Mouse (Mus musculus) lung, embryonic 16.5 days (tissue): ENCODE results near the gene Tmem270. TPM values are rescaled to one million over a fixed set of nuclear protein-coding genes. Genes with fewer than 3 reads are reported as not detected.

ENCODE experiments used
- ATAC-seq: fragments of 200-750 bp; cut with Nextera tagmentation; 2 replicates; pipeline ENCODE4 v1.8.0; 2017; ENCODE audit warnings: low read depth, mild to moderate bottlenecking, moderate library complexity
- H3K27ac ChIP-seq: fragments of 300-500 bp; sonication (generic); 2 replicates; pipeline ENCODE4 v1.5.1; 2014; ENCODE audit warnings: mild to moderate bottlenecking, control low read depth, low read length
- H3K27me3 ChIP-seq: fragments of 300-500 bp; sonication (generic); 2 replicates; pipeline ENCODE4 v1.6.1; 2014; ENCODE audit warnings: low read depth, low read length, mixed read lengths; ENCODE audit not compliant: control insufficient read depth, insufficient read depth
- H3K36me3 ChIP-seq: fragments of 300-500 bp; sonication (generic); 2 replicates; pipeline ENCODE4 v1.6.1; 2014; ENCODE audit warnings: low read length; ENCODE audit not compliant: control insufficient read depth, insufficient read depth
- H3K4me1 ChIP-seq: fragments of 300-500 bp; sonication (generic); replicated peaks from 2 replicates; pipeline ENCODE4 v1.6.1; 2014; ENCODE audit warnings: low read length, mixed read lengths; ENCODE audit not compliant: control insufficient read depth, insufficient read depth
- H3K4me2 ChIP-seq: fragments of 300-500 bp; sonication (generic); 2 replicates; pipeline ENCODE4 v1.6.1; 2014; ENCODE audit warnings: low read depth, low read length, control low read depth
- H3K4me3 ChIP-seq: fragments of 300-500 bp; sonication (generic); 2 replicates; pipeline ENCODE4 v1.5.1; 2014; ENCODE audit warnings: mild to moderate bottlenecking, low read length, control low read depth
- H3K9ac ChIP-seq: fragments of 300-500 bp; sonication (generic); 2 replicates; pipeline ENCODE4 v1.6.1; 2014; ENCODE audit warnings: low read length, control low read depth
- H3K9me3 ChIP-seq: fragments of 300-500 bp; sonication (generic); 2 replicates; pipeline ENCODE4 v1.6.1; 2016; ENCODE audit warnings: low read length; ENCODE audit not compliant: control insufficient read depth
- WGBS: fragments of 180-500 bp; shearing (Covaris S2); extraction: QIAGEN DNeasy Blood & Tissue Kit; methylation state at CpG from one replicate; pipeline ENCODE4 v1.1.7; 2014; 5-methylcytosine and 5-hydroxymethylcytosine counted together
- polyA plus RNA-seq: library from polyadenylated mRNA; unstranded; fragments of >200 nt; fragmentation: Nextera tagmentation; extraction: Ambion mirVana; gene quantifications from 2 replicates; pipeline ENCODE4 v1.2.1, GENCODE M21; 2015

The Tmem270 gene
- polyA plus RNA-seq, 1 experiment from 2014 or later, result not detected

DNA sequence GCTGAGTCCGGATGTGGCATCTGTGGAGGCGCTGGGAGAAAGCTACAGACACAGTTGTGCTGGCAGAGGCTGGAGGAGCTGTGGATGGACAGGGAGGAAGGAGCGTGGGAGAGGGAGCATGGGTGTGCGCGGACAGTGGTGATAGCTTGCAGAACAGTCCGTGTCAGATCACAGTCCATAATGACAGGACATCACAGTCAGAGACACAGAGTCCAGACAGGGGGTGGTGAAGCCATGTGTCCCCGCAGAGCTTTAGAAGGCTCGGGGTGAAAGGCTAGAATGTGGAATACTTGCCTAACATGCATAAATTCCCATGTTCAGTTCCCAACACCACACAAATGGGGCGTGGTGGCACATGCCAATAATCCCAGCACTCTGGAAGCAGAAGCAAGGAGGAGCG, 29.7 kb downstream of the Tmem270 start:
- H3K4me2 ChIP-seq, result no peak overlapping the region
- WGBS, result 47% methylated on average over 10 of the region's 10 CpGs
- H3K27ac ChIP-seq, result peak overlapping the region; percentile 54
- no peaks in the 10 kb centered on the region for H3K9me3 ChIP-seq
- H3K36me3 ChIP-seq, result no peaks in the 10 kb centered on the region
- ATAC-seq, result peak; percentile 59
- H3K4me1 ChIP-seq, result peaks cover 23% of the 10 kb centered on the region
- H3K27me3 ChIP-seq, result no peaks in the 10 kb centered on the region
- no peak overlapping the region for H3K4me3 ChIP-seq
- no peak overlapping the region for H3K9ac ChIP-seq

DNA sequence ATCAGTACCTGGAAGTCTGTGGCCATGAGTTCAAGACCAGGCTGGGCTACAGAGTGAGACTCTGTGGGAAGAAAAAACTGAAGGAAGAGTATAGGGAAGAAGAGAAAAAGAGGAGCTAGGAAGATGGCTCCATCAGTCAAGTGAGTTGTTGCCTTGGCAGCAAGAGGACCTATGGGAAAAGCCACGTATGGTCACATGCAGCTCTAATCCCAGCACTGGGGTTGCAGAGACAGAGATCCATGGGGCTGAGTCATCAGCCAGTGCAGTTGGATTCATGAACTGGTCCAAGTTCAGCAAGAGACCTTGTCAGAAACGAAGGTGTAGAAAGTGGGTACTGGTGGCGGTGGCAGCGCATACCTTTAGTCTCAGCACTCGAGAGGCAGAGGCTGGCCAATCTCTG, 31.3 kb downstream of the Tmem270 start:
- H3K9ac ChIP-seq, result no peak overlapping the region
- peaks cover 23% of the 10 kb centered on the region for H3K4me1 ChIP-seq
- ATAC-seq, result no peak
- H3K4me3 ChIP-seq, result no peak overlapping the region
- H3K27me3 ChIP-seq, result no peaks in the 10 kb centered on the region
- 82% methylated on average over 5 of the region's 5 CpGs for WGBS
- H3K9me3 ChIP-seq, result no peaks in the 10 kb centered on the region
- H3K27ac ChIP-seq, result no peak overlapping the region
- H3K36me3 ChIP-seq, result no peaks in the 10 kb centered on the region
- H3K4me2 ChIP-seq, result no peak overlapping the region

DNA sequence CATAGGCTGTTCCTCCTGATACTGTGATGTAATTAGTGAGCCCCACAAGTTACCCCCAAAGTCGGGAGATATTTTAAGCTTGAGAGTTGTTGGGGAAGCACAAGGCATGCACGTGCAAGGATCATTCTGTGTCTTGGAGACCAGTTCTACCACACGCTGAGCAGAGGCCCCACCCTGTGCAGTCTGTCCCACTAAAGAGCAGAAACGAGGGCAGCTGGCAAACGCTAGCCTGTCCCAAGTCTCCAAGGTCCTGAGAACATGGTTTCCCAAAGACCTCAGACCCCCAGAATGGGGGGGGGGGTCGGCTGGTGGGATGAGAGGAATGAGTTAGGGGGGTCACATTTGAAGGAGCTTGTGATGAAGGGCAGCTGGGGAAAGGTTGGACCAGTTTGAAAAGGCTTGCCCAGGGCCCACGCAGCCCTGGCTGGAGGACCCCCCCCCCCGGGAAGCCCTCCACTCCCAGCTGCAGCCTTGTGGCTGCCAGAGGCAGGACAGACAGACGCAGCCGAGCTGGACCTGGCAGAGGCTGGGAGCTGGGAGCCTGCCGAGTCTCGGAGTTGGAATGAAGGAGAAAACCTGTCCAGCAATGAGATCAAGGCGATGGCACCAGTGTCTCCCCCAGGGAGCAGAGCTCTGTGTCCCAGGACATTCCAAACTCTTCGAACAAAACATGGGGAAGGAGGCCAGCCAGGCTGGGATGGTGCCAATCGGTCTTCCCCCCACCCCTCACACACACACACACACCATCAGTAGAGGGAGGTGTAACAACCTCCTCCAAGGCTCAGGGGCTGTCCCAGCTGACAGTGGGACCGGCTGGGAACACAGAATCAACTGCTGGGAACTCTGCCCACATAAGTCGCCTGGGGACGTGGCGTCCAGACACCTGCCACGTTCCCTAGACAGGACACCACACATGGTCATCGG, 32.3 kb downstream of the Tmem270 start:
- H3K27me3 ChIP-seq, result no peaks in the 10 kb centered on the region
- peaks cover 23% of the 10 kb centered on the region for H3K4me1 ChIP-seq
- peak overlapping the region; percentile 58 for H3K27ac ChIP-seq
- H3K9ac ChIP-seq, result peak overlapping the region; percentile 7; the same call in 1 of the 2 replicates
- peak; percentile 84 for ATAC-seq
- H3K4me3 ChIP-seq, result no peak overlapping the region
- H3K4me2 ChIP-seq, result no peak overlapping the region
- H3K36me3 ChIP-seq, result no peaks in the 10 kb centered on the region
- no peaks in the 10 kb centered on the region for H3K9me3 ChIP-seq
- 46% methylated on average over 20 of the region's 21 CpGs for WGBS

GRCm38 (mm10) chr5:134873034-134873433, 33.5 kb downstream of the Tmem270 start:
- no peak overlapping the region for H3K4me2 ChIP-seq
- H3K27ac ChIP-seq, result peak overlapping the region; percentile 58
- H3K4me3 ChIP-seq, result no peak overlapping the region
- H3K36me3 ChIP-seq, result no peaks in the 10 kb centered on the region
- ATAC-seq, result no peak
- peaks cover 25% of the 10 kb centered on the region for H3K4me1 ChIP-seq
- H3K9me3 ChIP-seq, result no peaks in the 10 kb centered on the region
- H3K27me3 ChIP-seq, result no peaks in the 10 kb centered on the region
- 74% methylated on average over 8 of the region's 8 CpGs for WGBS
- H3K9ac ChIP-seq, result no peak overlapping the region

DNA sequence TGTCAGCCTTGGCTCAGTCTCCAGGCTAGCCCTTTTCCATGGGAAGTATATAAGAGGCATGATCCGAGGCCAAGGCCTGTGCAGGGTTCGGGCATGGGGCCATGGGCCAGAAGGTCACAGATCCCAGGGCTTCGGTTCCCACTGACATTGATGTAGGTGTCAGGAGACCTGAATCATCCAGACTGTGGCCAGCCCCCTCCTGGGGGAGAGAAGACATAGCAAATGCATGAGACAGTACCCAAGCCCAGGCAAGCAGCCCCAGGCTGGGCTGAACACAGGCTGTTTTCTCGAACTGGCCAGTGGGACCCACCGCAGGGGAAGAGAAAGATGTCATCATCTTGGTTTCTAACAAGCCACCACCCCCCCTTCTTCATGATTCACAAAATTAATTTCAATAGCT, 33.9 kb downstream of the Tmem270 start:
- Histone ChIP-seq H3K27me3 (no peaks in the 10 kb centered on the region), H3K27ac (peak overlapping the region; percentile 58), H3K4me2 (no peak overlapping the region), H3K9me3 (no peaks in the 10 kb centered on the region), H3K4me1 (peaks cover 27% of the 10 kb centered on the region), H3K9ac (no peak overlapping the region), H3K36me3 (no peaks in the 10 kb centered on the region), H3K4me3 (no peak overlapping the region)
- ATAC-seq, result no peak
- WGBS, result 45% methylated on average over 5 of the region's 5 CpGs

GRCm38 (mm10) chr5:134868506-134868905, 38.0 kb downstream of the Tmem270 start:
- 61% methylated on average over 5 of the region's 5 CpGs for WGBS
- no peaks in the 10 kb centered on the region for H3K36me3 ChIP-seq
- H3K9me3 ChIP-seq, result no peaks in the 10 kb centered on the region
- H3K4me2 ChIP-seq, result no peak overlapping the region
- no peak overlapping the region for H3K27ac ChIP-seq
- no peak overlapping the region for H3K9ac ChIP-seq
- H3K27me3 ChIP-seq, result no peaks in the 10 kb centered on the region
- H3K4me3 ChIP-seq, result no peak overlapping the region
- no peak for ATAC-seq
- H3K4me1 ChIP-seq, result peaks cover 19% of the 10 kb centered on the region; the same call in 1 of the 2 replicates

DNA sequence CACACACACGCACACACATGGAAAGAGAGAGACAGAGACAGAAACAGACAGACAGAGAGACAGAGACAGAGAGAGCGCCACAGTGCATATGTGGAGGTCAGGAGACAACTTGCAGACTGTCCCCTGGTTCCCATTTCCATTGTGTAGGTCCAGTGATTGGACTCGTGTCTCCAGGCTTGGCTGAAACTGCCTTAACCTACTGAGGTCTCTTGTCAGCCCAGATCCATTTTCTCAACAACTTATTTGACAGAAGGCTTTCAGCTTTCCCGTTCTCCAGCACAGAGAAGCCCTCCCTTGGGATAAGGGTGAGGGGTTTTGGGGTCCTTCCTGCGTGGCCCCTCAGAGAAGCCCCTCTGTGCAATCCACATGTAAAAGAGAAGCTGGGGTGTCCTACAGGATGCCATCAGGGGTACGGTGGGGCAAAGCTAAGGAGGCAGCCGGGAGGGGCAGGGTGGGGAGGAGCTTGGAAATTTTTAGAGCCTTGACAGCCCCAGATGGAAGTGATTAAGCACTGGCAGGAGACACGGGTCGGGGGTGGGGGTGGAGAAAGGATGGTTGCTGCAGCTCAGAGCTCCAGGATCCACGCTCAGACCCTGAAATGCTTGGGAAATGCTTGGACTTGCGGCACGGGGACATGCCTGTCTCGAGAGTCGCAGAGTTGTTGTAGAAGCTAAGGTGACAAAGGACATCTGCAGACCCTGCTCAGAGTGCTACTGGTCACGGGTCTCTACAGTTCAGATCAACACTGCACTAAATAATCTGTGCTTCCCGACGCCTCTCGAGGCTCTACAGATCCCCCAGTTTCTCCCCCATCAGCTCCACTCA, 39.0 kb downstream of the Tmem270 start:
- no peak overlapping the region for H3K4me3 ChIP-seq
- peak; percentile 60; the same call in 1 of the 2 replicates for ATAC-seq
- no peak overlapping the region for H3K4me2 ChIP-seq
- H3K36me3 ChIP-seq, result no peaks in the 10 kb centered on the region
- H3K27ac ChIP-seq, result peak overlapping the region; percentile 60
- no peak overlapping the region for H3K9ac ChIP-seq
- no peaks in the 10 kb centered on the region for H3K27me3 ChIP-seq
- 35% methylated on average over 18 of the region's 18 CpGs for WGBS
- peaks cover 12% of the 10 kb centered on the region; the same call in 1 of the 2 replicates for H3K4me1 ChIP-seq
- no peaks in the 10 kb centered on the region for H3K9me3 ChIP-seq

DNA sequence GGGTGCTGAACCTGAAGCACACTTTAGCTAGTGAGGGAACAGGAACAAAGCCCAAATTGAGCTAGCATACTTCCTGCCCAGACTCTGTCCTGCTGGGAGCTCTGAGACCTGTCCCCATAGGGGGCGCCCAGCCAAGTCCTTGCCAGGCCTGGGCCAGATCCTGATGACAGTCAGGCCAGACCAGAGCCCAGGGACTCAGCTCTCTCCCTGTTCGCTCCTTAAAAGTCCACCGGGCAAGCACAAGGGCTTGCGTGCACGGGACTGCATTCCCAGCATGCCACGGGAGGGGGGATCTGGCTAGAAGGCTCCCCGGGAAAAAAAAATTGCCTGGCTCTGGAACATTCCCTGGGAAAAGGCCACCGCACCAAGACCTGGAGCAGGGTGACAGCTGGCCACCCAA, 41.4 kb downstream of the Tmem270 start:
- Histone ChIP-seq H3K36me3 (no peaks in the 10 kb centered on the region), H3K4me2 (no peak overlapping the region), H3K27me3 (no peaks in the 10 kb centered on the region), H3K9ac (0 out of 2 replicates have a peak overlapping the region, but pooled peaks have one; percentile 5), H3K4me1 (peaks cover 12% of the 10 kb centered on the region; the same call in 1 of the 2 replicates), H3K27ac (no peak overlapping the region; the same call in 1 of the 2 replicates), H3K9me3 (no peaks in the 10 kb centered on the region), H3K4me3 (no peak overlapping the region)
- WGBS, result 39% methylated on average over 8 of the region's 8 CpGs
- ATAC-seq, result 0 out of 2 replicates have a peak, but pooled peaks have one; percentile 32
